Mouse (Mus musculus): ENCODE data around the gene Pask. TPM values are rescaled to one million over a fixed set of nuclear protein-coding genes. Genes with fewer than 3 reads are reported as not detected.

Gene Pask
- polyA plus RNA-seq, 1 experiment from 2014 or later = 6.0 TPM

DNA sequence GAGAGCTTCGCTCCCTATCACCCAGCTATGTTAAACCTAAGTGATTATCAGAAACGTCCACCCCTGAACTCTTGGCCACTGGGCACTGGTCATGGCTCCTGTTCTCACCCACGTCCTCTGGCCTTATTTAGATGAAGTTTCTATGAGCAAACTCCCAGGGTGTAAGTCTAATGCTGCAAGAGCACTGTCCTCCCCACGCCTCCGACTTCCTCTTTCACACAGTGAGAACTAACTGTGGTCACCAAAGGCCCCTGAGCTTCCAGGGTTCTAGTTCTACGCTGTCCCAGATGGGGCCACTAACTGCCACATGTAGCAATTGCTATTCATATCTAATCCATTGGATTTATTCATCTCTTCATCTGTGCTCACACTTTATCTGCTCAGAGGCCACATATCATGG, 22.4 kb upstream of the Pask start:
- ATAC-seq (replicated peaks; ENCODE audit: low FRiP score, low read depth) (no peak), DNase-seq (ENCODE audit: low spot score) (no peak)
- H3K9ac ChIP-seq (ENCODE audit: low read depth, low read length) = no peak overlapping the region

DNA sequence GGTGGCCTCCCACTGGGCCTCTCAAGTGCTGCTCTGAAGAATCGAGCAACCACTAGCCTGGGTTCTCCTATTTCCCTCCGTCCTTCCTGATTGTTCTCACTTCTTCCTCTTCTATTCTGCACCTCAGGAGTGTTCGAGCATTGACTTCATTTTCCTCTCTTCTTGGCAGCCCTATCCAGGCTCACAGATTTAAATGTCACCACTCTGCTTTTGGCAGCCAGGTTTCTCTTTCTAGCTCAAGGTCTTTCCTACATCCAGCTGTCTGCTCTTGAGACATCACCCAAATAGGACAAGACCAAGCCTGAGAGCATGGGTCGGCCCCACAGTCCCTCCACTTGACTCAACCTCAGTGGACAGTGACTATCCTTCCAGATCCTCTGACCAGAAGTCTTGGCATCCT, 19.4 kb upstream of the Pask start:
- Histone ChIP-seq H3K27me3 (ENCODE audit: insufficient read depth, low read length) (no peaks in the 10 kb centered on the region), H3K9me3 (replicated peaks; ENCODE audit: low read length) (no peaks in the 10 kb centered on the region), H3K4me3 (replicated peaks; ENCODE audit: low read depth, low read length) (no peak overlapping the region), H3K4me2 (ENCODE audit: low read length) (no peak overlapping the region), H3K27ac (no peak overlapping the region), H3K9ac (ENCODE audit: low read depth, low read length) (no peak overlapping the region), H3K4me1 (replicated peaks; ENCODE audit: insufficient read depth, low read length) (no peaks in the 10 kb centered on the region), H3K36me3 (ENCODE audit: insufficient read depth, low read length) (peaks cover 56% of the 10 kb centered on the region)
- TF ChIP-seq CTCF (IDR thresholded peaks at IDR 0.05; ENCODE audit: low read depth) = no peak
- no peak for DNase-seq (ENCODE audit: low spot score)
- WGBS = 93% methylated on average over 4 of the region's 4 CpGs
- ATAC-seq (replicated peaks; ENCODE audit: low FRiP score, low read depth) = no peak

More for the DNA sequence above, 22.4 kb upstream of the Pask start:
- H3K4me2 ChIP-seq (ENCODE audit: low read length) = no peak overlapping the region
- no peak overlapping the region for H3K27ac ChIP-seq
- H3K9me3 ChIP-seq (replicated peaks; ENCODE audit: low read length) = no peaks in the 10 kb centered on the region
- WGBS = 94% methylated on average over 6 of the region's 6 CpGs
- H3K4me3 ChIP-seq (replicated peaks; ENCODE audit: low read depth, low read length) = no peak overlapping the region
- TF ChIP-seq CTCF (IDR thresholded peaks at IDR 0.05; ENCODE audit: low read depth) = no peak
- H3K4me1 ChIP-seq (replicated peaks; ENCODE audit: insufficient read depth, low read length) = no peaks in the 10 kb centered on the region
- H3K36me3 ChIP-seq (ENCODE audit: insufficient read depth, low read length) = peaks cover 44% of the 10 kb centered on the region
- no peaks in the 10 kb centered on the region for H3K27me3 ChIP-seq (ENCODE audit: insufficient read depth, low read length)

DNA sequence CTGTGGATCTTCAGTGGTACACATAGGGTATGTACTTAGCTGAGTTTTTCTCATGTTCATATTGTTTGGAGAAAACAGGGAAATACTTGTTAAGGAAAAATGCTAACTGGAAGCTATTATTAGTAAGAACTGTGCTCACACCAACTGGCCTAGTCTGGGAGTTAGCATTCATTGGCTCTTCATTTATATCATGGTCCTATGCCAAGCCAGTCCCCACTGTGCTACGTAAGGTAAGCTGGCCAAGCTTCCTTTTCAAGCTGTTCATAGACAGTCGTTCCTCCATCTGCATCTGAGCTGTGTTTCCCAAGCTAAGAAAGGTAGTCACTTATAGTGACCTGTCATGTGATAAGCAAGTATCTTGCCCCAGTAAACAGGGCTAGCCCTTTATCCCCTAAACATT, 9.4 kb upstream of the Pask start:
- 89% methylated on average over 2 of the region's 2 CpGs for WGBS
- ATAC-seq (replicated peaks; ENCODE audit: low FRiP score, low read depth) (no peak), DNase-seq (ENCODE audit: low spot score) (no peak)
- H3K27ac ChIP-seq = no peak overlapping the region
- H3K36me3 ChIP-seq (ENCODE audit: insufficient read depth, low read length) = peaks cover 59% of the 10 kb centered on the region
- H3K9me3 ChIP-seq (replicated peaks; ENCODE audit: low read length) = no peaks in the 10 kb centered on the region
- no peaks in the 10 kb centered on the region for H3K4me1 ChIP-seq (replicated peaks; ENCODE audit: insufficient read depth, low read length)
- H3K9ac ChIP-seq (ENCODE audit: low read depth, low read length) = no peak overlapping the region
- no peak for TF ChIP-seq CTCF (IDR thresholded peaks at IDR 0.05; ENCODE audit: low read depth)
- H3K4me3 ChIP-seq (replicated peaks; ENCODE audit: low read depth, low read length) = no peak overlapping the region
- no peaks in the 10 kb centered on the region for H3K27me3 ChIP-seq (ENCODE audit: insufficient read depth, low read length)
- no peak overlapping the region for H3K4me2 ChIP-seq (ENCODE audit: low read length)

DNA sequence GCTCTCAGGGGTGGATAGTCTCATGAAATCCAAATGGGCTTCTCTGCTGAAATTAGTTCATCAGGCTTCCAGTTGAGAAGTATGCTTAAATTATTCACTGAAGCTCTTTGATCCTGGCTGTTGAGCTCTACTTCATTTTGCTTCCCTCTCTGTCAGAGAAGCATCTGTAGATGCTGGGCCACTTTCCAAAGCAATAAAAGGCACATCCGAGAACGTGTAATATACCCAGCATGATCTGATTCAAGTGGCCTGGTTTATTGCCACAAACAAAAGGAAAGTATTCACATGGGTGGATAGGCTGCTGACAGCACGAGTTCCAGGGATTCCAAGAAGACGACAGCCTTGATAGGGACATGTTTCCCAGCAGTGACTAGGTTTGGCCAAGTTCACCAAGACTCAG, 6.4 kb upstream of the Pask start:
- ATAC-seq (replicated peaks; ENCODE audit: low FRiP score, low read depth) = no peak
- no peaks in the 10 kb centered on the region for H3K27me3 ChIP-seq (ENCODE audit: insufficient read depth, low read length)
- H3K9ac ChIP-seq (ENCODE audit: low read depth, low read length) = no peak overlapping the region
- no peak for DNase-seq (ENCODE audit: low spot score)
- H3K4me1 ChIP-seq (replicated peaks; ENCODE audit: insufficient read depth, low read length) = no peaks in the 10 kb centered on the region
- no peak overlapping the region for H3K4me2 ChIP-seq (ENCODE audit: low read length)
- H3K27ac ChIP-seq = no peak overlapping the region
- 36% methylated on average over 4 of the region's 4 CpGs for whole genome bisulfite sequencing
- no peaks in the 10 kb centered on the region for H3K9me3 ChIP-seq (replicated peaks; ENCODE audit: low read length)
- H3K36me3 ChIP-seq (ENCODE audit: insufficient read depth, low read length) = peaks cover 50% of the 10 kb centered on the region
- H3K4me3 ChIP-seq (replicated peaks; ENCODE audit: low read depth, low read length) = no peak overlapping the region
- TF ChIP-seq CTCF (IDR thresholded peaks at IDR 0.05; ENCODE audit: low read depth) = no peak

DNA sequence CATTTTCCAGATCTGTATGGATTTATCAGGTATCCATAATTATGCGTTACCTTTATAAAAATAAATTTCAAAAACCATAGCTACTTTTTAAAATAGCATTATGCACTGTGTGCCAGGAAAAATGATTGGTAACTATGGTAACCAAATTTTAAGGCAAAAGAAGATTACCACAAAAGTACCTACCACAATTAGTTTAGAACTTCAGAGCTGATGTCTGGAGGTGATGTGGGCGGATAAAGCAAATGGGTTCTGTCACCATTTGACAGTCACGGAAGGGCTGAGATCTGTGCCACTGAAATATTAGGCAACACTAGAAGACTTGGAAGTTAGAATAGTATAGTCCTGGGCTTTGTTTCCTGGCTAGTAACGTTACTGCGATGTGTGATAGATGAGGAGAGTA, 3.9 kb upstream of the Pask start:
- ATAC-seq (replicated peaks; ENCODE audit: low FRiP score, low read depth) = no peak
- no peak overlapping the region for H3K27ac ChIP-seq
- no peak overlapping the region for H3K9ac ChIP-seq (ENCODE audit: low read depth, low read length)
- no peak for TF ChIP-seq CTCF (IDR thresholded peaks at IDR 0.05; ENCODE audit: low read depth)
- no peaks in the 10 kb centered on the region for H3K27me3 ChIP-seq (ENCODE audit: insufficient read depth, low read length)
- no peak overlapping the region for H3K4me3 ChIP-seq (replicated peaks; ENCODE audit: low read depth, low read length)
- WGBS = 90% methylated on average over 5 of the region's 5 CpGs
- DNase-seq (ENCODE audit: low spot score) = no peak
- 0 out of 2 replicates have a peak, but pooled peaks cover 3% of the 10 kb centered on the region for H3K4me1 ChIP-seq (replicated peaks; ENCODE audit: insufficient read depth, low read length)
- no peak overlapping the region for H3K4me2 ChIP-seq (ENCODE audit: low read length)
- H3K9me3 ChIP-seq (replicated peaks; ENCODE audit: low read length) = no peaks in the 10 kb centered on the region
- peaks cover 30% of the 10 kb centered on the region; the same call in 1 of the 2 replicates for H3K36me3 ChIP-seq (ENCODE audit: insufficient read depth, low read length)

DNA sequence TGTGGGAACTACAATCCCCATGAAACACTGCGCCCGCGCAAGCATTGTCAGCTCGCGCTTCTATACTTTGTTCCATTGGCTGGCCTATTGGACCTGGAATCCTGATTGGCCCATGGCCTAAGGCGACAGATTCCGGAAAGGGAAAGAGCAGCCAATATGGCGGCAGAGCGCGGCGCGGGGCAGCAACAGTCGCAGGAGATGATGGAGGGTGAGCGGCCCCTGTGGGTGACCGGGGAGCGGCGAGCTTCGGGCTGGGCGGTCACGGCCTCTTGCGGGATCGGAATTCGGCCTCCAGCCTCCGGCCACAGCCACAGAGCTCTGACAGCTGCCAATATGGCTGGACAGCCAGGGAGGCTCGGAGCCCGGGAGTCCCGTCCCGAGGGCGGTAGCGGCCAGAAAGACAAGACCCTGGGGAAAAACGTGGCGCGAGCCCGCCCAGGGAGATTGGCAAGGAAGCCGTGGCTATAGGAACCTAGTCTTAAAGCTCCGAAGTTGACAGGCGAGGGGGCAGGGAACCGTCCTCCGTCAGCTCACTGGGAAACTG, 294 bp upstream of the Pask start:
- Histone ChIP-seq H3K9ac (ENCODE audit: low read depth, low read length) (peak overlapping the region; percentile 61), H3K4me1 (replicated peaks; ENCODE audit: insufficient read depth, low read length) (0 out of 2 replicates have a peak, but pooled peaks cover 3% of the 10 kb centered on the region), H3K27me3 (ENCODE audit: insufficient read depth, low read length) (no peaks in the 10 kb centered on the region), H3K4me3 (replicated peaks; ENCODE audit: low read depth, low read length) (peak overlapping the region; percentile 60), H3K9me3 (replicated peaks; ENCODE audit: low read length) (no peaks in the 10 kb centered on the region), H3K27ac (peak overlapping the region; percentile 5; the same call in 1 of the 2 replicates), H3K4me2 (ENCODE audit: low read length) (peak overlapping the region; percentile 80), H3K36me3 (ENCODE audit: insufficient read depth, low read length) (0 out of 2 replicates have a peak, but pooled peaks cover 10% of the 10 kb centered on the region)
- ATAC-seq (replicated peaks; ENCODE audit: low FRiP score, low read depth) = peak; percentile 95
- peak; percentile 99 for DNase-seq (ENCODE audit: low spot score)
- TF ChIP-seq CTCF (IDR thresholded peaks at IDR 0.05; ENCODE audit: low read depth) = peak; percentile 62
- WGBS = under 1% methylated on average over 39 of the region's 39 CpGs

DNA sequence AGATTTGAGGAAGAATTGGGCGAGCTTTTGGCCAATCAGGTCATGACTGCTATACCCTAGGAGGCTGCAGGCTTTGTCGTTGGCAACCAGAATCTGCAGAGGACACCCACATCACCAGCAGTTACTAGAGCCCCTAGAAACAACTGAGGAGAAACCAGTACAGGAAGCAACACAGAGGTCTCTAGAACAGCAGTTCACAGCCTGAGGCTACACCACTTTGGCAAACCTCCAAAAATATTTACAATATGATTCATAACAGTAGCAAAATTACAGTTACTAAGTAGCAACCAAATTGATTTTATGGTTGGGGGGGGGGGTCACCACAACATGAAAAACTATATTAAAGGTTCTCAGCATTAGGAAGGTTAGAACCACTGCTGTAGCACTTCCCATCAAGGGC, 8.7 kb downstream of the Pask start:
- Histone ChIP-seq H3K9me3 (replicated peaks; ENCODE audit: low read length) (no peaks in the 10 kb centered on the region), H3K27ac (no peak overlapping the region), H3K4me3 (replicated peaks; ENCODE audit: low read depth, low read length) (no peak overlapping the region), H3K36me3 (ENCODE audit: insufficient read depth, low read length) (0 out of 2 replicates have a peak, but pooled peaks cover 3% of the 10 kb centered on the region), H3K4me2 (ENCODE audit: low read length) (no peak overlapping the region), H3K4me1 (replicated peaks; ENCODE audit: insufficient read depth, low read length) (no peaks in the 10 kb centered on the region), H3K9ac (ENCODE audit: low read depth, low read length) (no peak overlapping the region), H3K27me3 (ENCODE audit: insufficient read depth, low read length) (no peaks in the 10 kb centered on the region)
- 66% methylated on average over 2 of the region's 2 CpGs for WGBS
- no peak for TF ChIP-seq CTCF (IDR thresholded peaks at IDR 0.05; ENCODE audit: low read depth)
- ATAC-seq (replicated peaks; ENCODE audit: low FRiP score, low read depth) = no peak
- peak; percentile 4 for DNase-seq (ENCODE audit: low spot score)
